Mouse (Mus musculus): ENCODE measurements around the gene Tyw1. TPM values are rescaled to one million over a fixed set of nuclear protein-coding genes. Genes with fewer than 3 reads are reported as not detected.

Gene Tyw1
- 1 to 10 TPM; 6.4 to 9.1 TPM for total RNA-seq (2021)
- long read RNA-seq, experiment 1, transcript Tyw1-201 (16 exons, 3,044 nt) = major isoform, 12 of 16 reads
- long read RNA-seq, experiment 1, partial matches to known transcripts = 0 of 16 reads
- long read RNA-seq, experiment 1, other reads (novel, unspliced or antisense) = 4 of 16 reads
- long read RNA-seq, experiment 2, partial matches to known transcripts = 1 of 7 reads
- long read RNA-seq, experiment 2, other reads (novel, unspliced or antisense) = 2 of 7 reads

DNA sequence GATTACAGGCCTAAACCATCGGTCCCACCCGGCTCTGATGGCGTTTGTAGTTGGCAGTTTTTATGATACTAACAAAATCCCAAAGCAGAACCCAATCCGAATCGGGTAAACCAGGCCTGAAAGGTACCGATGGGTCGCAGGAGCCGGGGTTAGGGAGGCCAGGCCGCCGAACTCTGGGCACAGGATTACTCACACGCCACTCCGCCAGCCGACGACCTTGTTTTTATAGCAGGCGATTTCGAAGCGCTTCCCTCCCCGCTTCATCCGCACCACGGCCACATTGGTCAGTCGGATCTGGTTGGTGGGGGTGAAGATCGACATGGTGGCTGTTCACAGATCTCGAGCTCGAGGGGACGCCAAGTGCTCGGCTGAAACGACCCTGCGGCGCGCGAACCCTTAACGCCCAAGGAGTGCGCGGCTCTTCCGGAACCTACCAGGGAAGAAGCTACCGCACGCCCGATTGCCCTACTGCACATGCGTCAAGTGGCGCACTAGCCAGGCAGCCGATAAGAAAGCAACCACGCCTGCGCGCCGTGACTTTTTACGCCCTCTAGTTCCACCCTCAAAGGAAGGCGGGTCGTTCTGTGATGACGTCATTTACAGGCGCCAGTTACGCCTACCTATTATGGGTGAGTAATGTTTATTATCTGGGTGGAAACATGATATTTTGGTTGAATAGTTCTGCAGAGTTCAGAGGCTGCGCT is at the start of gene Tyw1, which contains the start of gene Sbds:
Tyw1 (plus strand) TSS at position 603 of the 704 bp plus-strand sequence.
Sbds (minus strand) TSS at position 514 of the 704 bp plus-strand sequence.
- peak; percentile 98 to 99 for DNase-seq

GRCm38 (mm10) chr5:130207299-130207698 is 48.1 kb upstream of the Tyw1 start:
- DNase-seq = no peak

DNA sequence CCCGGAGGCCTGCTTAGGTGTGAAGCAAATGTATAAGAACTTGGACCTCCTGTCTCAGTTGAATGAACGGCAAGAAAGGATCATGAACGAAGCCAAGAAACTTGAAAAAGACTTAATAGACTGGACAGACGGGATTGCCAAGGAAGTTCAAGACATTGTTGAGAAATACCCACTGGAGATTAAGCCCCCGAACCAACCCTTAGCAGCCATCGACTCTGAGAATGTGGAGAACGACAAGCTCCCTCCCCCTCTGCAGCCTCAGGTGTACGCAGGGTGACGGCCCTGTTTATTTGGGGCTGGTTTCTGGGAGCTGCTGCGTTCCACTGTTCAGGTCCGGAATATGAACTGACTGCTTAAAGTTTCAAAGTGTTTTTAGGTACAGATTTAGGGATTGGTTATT is 42.5 kb upstream of the Tyw1 start:
- DNase-seq = no peak

- DNase-seq = no peak
Measured at GRCm38 (mm10) chr5:130216781-130217180, 38.6 kb upstream of the Tyw1 start, which contains the start of gene Tmem248. TSS of gene Tmem248 (plus strand) at chr5:130217081.

DNA sequence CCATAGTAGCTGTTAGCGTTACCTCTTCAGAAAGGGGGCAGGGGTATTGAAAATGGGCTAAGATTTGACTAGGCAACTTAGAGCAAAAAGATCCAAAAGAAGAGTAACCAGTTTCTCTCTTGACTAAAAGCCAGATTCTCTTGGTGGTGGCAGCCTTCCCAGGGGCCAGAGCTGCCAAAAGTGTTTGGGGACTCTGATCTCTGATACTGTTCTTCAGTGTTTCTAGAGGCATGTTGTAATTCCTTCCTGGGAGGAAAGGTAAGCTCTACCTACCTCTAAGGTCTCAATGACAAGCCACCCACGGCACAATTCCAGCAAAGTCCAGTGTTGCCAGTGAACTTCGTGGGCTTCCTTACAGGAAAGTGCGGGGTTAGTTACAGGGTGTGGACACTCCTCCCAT is 38.0 kb upstream of the Tyw1 start:
- no peak for DNase-seq

GRCm38 (mm10) chr5:130218336-130218735 is 37.1 kb upstream of the Tyw1 start:
- DNase-seq = no peak

GRCm38 (mm10) chr5:130221316-130221715 is 34.1 kb upstream of the Tyw1 start:
- no peak for DNase-seq

DNA sequence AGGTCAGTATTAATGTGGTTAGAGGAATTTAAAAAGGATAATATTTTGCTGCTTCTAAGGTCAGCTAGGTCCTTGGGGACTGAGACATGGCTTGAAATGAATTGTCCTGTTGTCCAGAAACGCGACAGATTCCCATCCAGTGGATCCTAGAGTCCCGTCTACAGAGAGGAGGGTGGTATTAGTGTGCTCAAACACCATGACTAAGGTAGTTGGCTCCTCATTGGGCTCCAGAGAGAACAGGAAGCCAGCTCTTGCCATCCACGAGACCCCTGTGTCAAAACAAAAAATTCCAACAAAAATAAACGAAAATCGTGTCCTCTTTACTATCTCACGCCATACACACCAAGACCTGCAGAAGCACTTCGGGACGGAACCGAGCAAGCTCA is 33.7 kb upstream of the Tyw1 start:
- no peak for DNase-seq

DNA sequence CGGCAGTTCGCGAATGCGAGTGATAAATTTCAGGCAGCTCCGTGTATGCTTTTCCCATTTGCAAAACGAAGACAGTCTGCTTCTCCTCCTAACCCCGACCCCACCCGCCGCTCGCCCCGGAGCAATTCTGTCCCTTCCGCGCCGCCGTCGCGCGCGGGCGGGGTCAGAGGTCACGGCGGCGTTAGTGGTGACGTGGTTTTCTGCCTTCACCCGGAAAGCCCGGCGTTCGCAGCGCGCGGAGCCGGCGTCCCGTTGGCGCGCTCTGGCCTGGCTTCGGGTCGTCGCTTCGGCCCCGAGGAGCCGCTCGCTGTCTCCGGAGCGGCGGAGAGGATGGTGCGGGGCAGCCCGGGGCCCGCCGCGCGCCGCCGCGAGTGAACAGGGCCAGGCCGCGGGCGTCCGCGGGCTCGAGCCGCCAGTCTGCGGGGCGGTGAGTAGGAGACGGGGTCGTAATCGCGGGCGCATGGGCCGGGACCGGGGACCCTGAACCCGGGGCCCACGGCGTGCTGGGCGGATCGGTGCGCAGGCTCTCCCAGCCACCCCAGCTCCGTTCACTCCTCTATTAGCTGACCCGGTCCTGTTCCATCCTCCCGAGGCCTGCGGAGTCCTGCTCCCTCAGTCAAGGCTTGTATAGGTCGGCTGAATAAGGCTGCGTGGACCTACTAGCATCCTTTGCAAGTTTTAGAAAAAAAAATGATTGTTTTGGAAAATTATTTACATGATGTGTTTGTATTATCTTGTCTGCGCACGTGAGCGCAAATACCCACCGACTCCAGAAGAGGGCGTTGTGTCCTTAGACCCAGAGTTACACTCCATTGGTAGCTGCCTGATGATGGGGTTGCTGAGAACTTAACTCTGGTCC is 33.0 kb upstream of the Tyw1 start:
- peak; percentile 96 to 99 for DNase-seq

GRCm38 (mm10) chr5:130226790-130227189 is 28.6 kb upstream of the Tyw1 start:
- DNase-seq = no peak

GRCm38 (mm10) chr5:130228120-130228519 is 27.3 kb upstream of the Tyw1 start:
- no peak for DNase-seq

GRCm38 (mm10) chr5:130236302-130236701 is 19.1 kb upstream of the Tyw1 start:
- DNase-seq = no peak

DNA sequence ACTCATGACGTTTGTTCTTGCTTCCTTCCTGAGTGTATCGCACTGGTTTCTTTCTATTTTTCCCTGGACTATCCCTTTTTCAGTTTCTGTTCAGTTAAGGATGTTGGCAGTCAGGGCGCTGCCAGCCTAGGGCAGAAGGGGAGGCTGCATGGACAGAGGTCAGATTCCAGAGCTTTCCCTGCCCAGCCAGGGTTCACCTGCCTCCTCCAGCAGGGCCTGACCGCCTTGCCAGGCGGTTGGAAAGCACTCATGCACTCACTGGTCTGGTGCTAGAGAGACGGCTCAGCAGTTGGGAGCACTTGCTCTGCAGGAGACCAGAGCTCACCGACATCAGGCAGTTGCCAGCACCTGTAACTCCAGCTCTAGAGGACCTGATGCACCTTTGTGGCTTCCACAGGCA is 16.2 kb upstream of the Tyw1 start:
- no peak for DNase-seq

DNA sequence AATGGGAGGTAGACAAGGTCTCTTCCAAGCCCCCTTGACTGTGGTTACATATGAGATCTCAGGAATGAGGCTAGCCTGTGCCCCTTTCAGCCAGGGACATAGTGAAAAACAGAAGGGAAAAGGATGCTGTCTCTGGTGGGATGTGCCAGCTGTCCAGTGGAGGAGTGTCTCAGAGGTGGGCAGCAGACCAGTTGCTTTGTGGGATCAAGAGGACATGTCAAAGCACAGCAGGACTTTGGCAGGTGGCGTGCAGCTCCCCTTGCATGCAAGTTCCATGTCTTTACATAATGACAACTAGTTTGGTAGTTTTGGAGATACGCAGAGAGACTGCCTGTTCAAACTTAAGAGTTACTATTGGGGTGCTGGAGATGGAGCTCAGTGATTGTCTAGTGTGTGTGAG is 15.6 kb upstream of the Tyw1 start:
- DNase-seq = no peak

- no peak for DNase-seq
Measured at GRCm38 (mm10) chr5:130241426-130241825, 14.0 kb upstream of the Tyw1 start.

DNA sequence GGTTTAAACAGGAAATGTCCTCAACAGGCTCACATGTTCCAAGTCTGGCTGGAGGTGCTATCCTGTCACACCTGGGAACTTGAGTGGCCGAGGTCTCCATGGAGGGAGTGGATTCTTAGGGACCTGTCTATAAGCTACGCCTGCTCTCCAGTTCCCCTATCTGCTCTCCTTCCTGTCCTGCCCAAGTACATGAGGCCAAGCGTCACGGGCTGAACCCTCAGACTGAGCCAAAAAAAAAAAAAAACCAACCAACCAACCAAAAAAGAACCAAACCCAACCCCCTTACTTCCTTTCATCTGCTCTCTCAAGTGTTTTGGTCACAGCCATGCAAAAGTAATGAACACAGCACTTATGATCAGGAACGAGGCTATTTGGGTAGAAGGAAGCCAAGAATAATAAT is 7.6 kb upstream of the Tyw1 start:
- peak in 1 of 2 experiments; percentile 7 for DNase-seq

DNA sequence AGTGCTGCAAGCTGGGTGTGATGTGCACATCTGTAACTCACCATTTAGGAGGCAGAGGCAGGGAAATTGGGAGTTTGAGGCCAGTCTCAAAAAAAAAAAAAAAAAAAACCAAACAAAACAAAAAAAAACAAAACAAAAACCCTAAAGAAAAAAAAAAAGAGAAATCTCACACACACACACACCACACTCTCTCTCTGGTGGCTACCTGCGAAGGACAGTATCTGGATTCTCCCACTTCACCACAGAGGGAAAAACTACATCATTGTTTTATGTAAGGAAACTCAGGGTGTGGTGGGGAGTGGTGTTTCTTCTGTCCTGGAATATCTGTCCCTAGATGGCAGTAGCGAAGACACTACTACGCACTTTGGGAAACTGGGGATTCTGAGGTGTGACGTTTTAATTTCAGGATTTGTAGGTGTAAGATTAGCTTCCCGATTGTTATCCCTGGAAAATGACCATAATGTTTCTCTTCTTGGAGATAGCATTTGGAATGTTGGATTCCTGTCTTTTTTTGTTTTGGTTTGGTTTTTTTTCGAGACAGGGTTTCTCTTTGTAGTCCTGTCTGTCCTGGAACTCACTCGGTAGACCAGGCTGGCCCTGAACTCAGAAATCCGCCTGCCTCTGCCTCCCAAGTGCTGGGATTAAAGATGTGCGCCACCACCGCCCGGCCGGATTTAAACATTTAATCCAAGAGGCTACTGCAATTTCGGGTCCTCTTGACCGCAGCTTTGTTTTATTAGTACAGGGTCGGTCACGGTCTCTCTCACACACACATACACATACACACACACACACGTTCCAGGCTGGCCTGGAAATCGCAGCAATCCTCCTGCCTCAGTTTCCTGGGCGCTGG is 1.0 kb upstream of the Tyw1 start:
- peak; percentile 59 for DNase-seq

DNA sequence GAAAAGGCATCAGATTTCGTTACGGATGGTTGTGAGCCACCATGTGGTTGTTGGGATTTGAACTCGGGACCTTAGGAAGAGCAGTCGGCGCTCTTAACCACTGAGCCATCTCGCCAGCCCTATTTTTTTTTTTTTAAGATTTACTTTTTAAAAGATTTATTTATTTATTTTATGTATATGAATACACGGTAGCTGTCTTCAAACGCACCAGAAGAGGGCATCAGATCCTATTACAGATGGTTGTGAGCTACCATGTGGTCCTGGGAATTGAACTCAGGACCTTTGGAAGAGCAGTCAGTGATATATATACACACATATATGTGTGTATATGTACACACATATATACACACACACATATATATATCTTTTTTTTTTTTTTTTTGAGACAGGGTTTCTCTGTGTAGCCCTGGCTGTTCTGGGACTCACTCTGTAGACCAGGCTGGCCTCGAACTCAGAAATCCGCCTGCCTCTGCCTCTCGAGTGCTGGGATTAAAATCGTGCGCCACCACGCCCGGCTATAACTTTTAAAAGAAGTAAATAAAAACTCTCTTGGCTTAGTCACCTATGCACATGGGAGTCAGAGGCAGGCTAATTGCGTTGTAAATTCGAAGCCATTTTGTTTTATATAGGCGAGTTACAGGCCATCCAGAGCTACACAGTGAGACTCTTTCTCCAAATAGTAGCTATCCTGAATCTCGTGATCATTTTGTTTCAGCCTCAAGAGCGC is 543 bp downstream of the Tyw1 start:
- peak in 1 of 2 experiments; percentile 8 for DNase-seq

GRCm38 (mm10) chr5:130256678-130257271 is 1.4 kb downstream of the Tyw1 start:
- peak; percentile 98 for DNase-seq

DNA sequence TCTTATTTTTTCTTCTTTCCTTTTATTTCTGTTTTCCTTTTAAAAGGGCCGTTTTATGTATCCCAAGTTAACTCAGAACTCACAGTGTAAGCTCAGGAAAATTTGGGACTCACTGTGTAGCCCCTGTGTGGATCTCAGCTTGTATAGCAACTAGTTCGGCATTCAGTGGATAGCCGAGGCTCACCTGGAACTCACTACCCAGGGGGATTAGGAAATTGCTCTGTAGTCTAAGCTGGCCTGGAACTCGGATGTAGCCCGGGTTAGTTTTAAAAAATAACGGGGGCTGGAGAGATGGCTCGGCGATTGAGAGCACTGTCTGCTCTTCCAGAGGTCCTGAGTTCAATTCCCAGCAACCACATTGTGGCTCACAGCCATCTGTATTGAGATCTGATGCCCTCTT is 1.9 kb downstream of the Tyw1 start:
- no peak for DNase-seq

DNA sequence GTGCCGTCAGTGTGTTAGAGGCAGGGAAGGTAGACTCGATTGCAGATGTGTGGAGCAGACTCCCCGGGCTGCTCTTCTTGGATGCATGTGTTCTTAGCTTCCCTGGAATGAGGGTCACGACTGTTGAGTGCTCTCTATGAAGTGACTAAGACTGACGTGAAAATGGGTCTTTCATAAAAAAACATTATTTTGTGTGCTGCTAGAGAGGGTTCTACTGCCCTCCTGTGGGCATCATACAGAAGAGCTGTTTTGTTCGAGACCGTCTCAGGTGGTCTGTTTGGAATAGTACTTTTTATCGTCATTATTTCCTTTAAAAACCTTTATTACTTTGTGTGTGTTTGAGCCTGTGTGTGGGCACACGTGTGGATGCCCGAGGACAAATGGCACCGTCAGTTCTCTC is 8.0 kb downstream of the Tyw1 start:
- DNase-seq = no peak

Measured in heart, adult 18-20 months (tissue).